Mouse (Mus musculus) heart, embryonic 14.5 days (tissue): ENCODE measurements around the gene Lman2. TPM values are rescaled to one million over a fixed set of nuclear protein-coding genes. Genes with fewer than 3 reads are reported as not detected.

ENCODE experiments used
- ATAC-seq: fragments of 200-750 bp; cut with Nextera tagmentation; 2 replicates; pipeline ENCODE4 v1.8.0; 2017; ENCODE audit warnings: low read depth, moderate TSS enrichment; ENCODE audit not compliant: insufficient number of reproducible peaks, insufficient read depth, low FRiP score
- H3K27ac ChIP-seq, 2 experiments: fragments of 200-500 bp in 1 of 2; fragments of 300-500 bp in 1 of 2; sonication (generic) in 1 of 2; replicated peaks in 1 of 2; 2 replicates each; pipeline ENCODE4 v1.5.1; 2012 to 2014; ENCODE audit warnings: low read depth in 2 of 2, low read length in 2 of 2, control low read depth in 1 of 2, mild to moderate bottlenecking in 1 of 2, mixed read lengths in 1 of 2; ENCODE audit not compliant: control insufficient read depth in 1 of 2, insufficient read depth in 1 of 2
- H3K27me3 ChIP-seq: fragments of 300-500 bp; sonication (generic); 2 replicates; pipeline ENCODE4 v1.6.1; 2014; ENCODE audit warnings: mild to moderate bottlenecking, low read length, control low read depth; ENCODE audit not compliant: control insufficient read depth, insufficient read depth
- H3K36me3 ChIP-seq: fragments of 300-500 bp; sonication (generic); 2 replicates; pipeline ENCODE4 v1.6.1; 2014; ENCODE audit warnings: mild to moderate bottlenecking, control low read depth, low read length, mixed read lengths; ENCODE audit not compliant: control insufficient read depth, insufficient read depth
- H3K4me1 ChIP-seq, 2 experiments: fragments of 200-500 bp in 1 of 2; fragments of 300-500 bp in 1 of 2; sonication (generic) in 1 of 2; 2 replicates each; pipeline ENCODE4 v1.6.1; 2012 to 2014; ENCODE audit warnings: low read length in 2 of 2, control low read depth in 1 of 2, mixed read lengths in 1 of 2; ENCODE audit not compliant: control insufficient read depth in 2 of 2, insufficient read depth in 2 of 2
- H3K4me2 ChIP-seq: fragments of 300-500 bp; sonication (generic); 2 replicates; pipeline ENCODE4 v1.6.1; 2014; ENCODE audit warnings: mild to moderate bottlenecking, low read length
- H3K4me3 ChIP-seq, 2 experiments: fragments of 200-500 bp in 1 of 2; fragments of 300-500 bp in 1 of 2; sonication (generic) in 1 of 2; 2 replicates each; pipeline ENCODE4 v1.5.1; 2012 to 2014; ENCODE audit warnings: low read length in 2 of 2, mild to moderate bottlenecking in 2 of 2, control low read depth in 1 of 2, low read depth in 1 of 2, moderate library complexity in 1 of 2; ENCODE audit not compliant: control insufficient read depth in 1 of 2, insufficient read depth in 1 of 2
- H3K9ac ChIP-seq: fragments of 300-500 bp; sonication (generic); 2 replicates; pipeline ENCODE4 v1.6.1; 2014; ENCODE audit warnings: mild to moderate bottlenecking, low read length
- H3K9me3 ChIP-seq: fragments of 300-500 bp; sonication (generic); 2 replicates; pipeline ENCODE4 v1.6.1; 2016; ENCODE audit warnings: low read length, control low read depth; ENCODE audit not compliant: control insufficient read depth
- WGBS: fragments of 180-500 bp; shearing (Covaris S2); extraction: QIAGEN DNeasy Blood & Tissue Kit; methylation state at CpG from one replicate; pipeline ENCODE4 v1.1.7; 2014; 5-methylcytosine and 5-hydroxymethylcytosine counted together
- polyA plus RNA-seq: library from polyadenylated mRNA; unstranded; fragments of >200 nt; fragmentation: Nextera tagmentation; extraction: Ambion mirVana; gene quantifications from 2 replicates; pipeline ENCODE4 v1.2.1, GENCODE M21; 2014

Gene Lman2
- polyA plus RNA-seq, 1 experiment from 2014 or later: 73.6 TPM

- Histone ChIP-seq H3K4me2 (no peak overlapping the region), H3K4me3 (no peak overlapping the region), H3K36me3 (no peaks in the 10 kb centered on the region), H3K9ac (no peak overlapping the region), H3K4me1 (peaks cover 0 to 3% of the 10 kb centered on the region in 2 experiments; a peak in 1 of 4 replicates), H3K27me3 (peaks cover 36% of the 10 kb centered on the region), H3K9me3 (no peaks in the 10 kb centered on the region), H3K27ac (no peak overlapping the region)
- 17% methylated on average over 3 of the region's 3 CpGs for WGBS
- ATAC-seq: no peak
Observed at GRCm38 (mm10) chr13:55370234-55370633, 7.7 kb upstream of the Lman2 start.

- Histone ChIP-seq H3K9ac (no peak within 1 kb of the TSS), H3K4me2 (no peak within 1 kb of the TSS), H3K4me3 (no peak within 1 kb of the TSS), H3K27me3 (peaks cover 30% of the 10 kb centered on the region), H3K4me1 (peaks cover 0 to 3% of the 10 kb centered on the region in 2 experiments; a peak in 1 of 4 replicates), H3K36me3 (no peaks in the 10 kb centered on the region), H3K9me3 (no peaks in the 10 kb centered on the region), H3K27ac (no peak within 1 kb of the TSS)
- no peak for ATAC-seq
- WGBS: 51% methylated on average over 13 of the region's 13 CpGs
Observed at GRCm38 (mm10) chr13:55369531-55370114, 7.0 kb upstream of the Lman2 start, which contains the start of gene Rgs14. Gene Rgs14, plus strand, starts transcription at chr13:55369732.

GRCm38 (mm10) chr13:55368401-55368800, 5.8 kb upstream of the Lman2 start:
- Histone ChIP-seq H3K36me3 (no peaks in the 10 kb centered on the region), H3K9me3 (no peaks in the 10 kb centered on the region), H3K9ac (no peak overlapping the region), H3K4me1 (peaks cover 0 to 3% of the 10 kb centered on the region in 2 experiments; a peak in 1 of 4 replicates), H3K4me2 (no peak overlapping the region), H3K27me3 (peaks cover 21% of the 10 kb centered on the region), H3K27ac (no peak overlapping the region), H3K4me3 (no peak overlapping the region)
- 68% methylated on average over 7 of the region's 7 CpGs for whole genome bisulfite sequencing
- no peak for ATAC-seq

GRCm38 (mm10) chr13:55361974-55362452, 570 bp downstream of the Lman2 start:
- WGBS: 2% methylated on average over 32 of the region's 32 CpGs

GRCm38 (mm10) chr13:55361145-55361544, 1.4 kb downstream of the Lman2 start:
- peaks cover 3 to 13% of the 10 kb centered on the region in 2 experiments for H3K4me1 ChIP-seq
- H3K9me3 ChIP-seq: no peaks in the 10 kb centered on the region
- H3K27ac ChIP-seq: no peak overlapping the region
- H3K4me3 ChIP-seq: peak overlapping the region in 1 of 2 experiments; percentile 90; a peak in 2 of 4 replicates
- H3K9ac ChIP-seq: peak overlapping the region; percentile 94
- ATAC-seq: no peak
- peak overlapping the region; percentile 89 for H3K4me2 ChIP-seq
- no peaks in the 10 kb centered on the region for H3K27me3 ChIP-seq
- peaks cover 41% of the 10 kb centered on the region for H3K36me3 ChIP-seq

More at GRCm38 (mm10) chr13:55361974-55362452, 570 bp downstream of the Lman2 start:
- ATAC-seq: peak; percentile 7; the same call in 1 of the 2 replicates
- Histone ChIP-seq H3K4me3 (peak overlapping the region; percentile 90 to 95), H3K27ac (peak overlapping the region; percentile 82 to 95), H3K4me1 (peaks cover 3 to 13% of the 10 kb centered on the region in 2 experiments), H3K36me3 (peaks cover 36% of the 10 kb centered on the region), H3K9me3 (no peaks in the 10 kb centered on the region), H3K4me2 (peak overlapping the region; percentile 89), H3K27me3 (no peaks in the 10 kb centered on the region), H3K9ac (peak overlapping the region; percentile 94)

- H3K9me3 ChIP-seq: no peaks in the 10 kb centered on the region
- no peak for ATAC-seq
- H3K4me1 ChIP-seq: no peaks in the 10 kb centered on the region
- peak overlapping the region in 1 of 2 experiments; percentile 35; a peak in 3 of 4 replicates for H3K27ac ChIP-seq
- H3K36me3 ChIP-seq: peaks cover 81% of the 10 kb centered on the region
- H3K4me3 ChIP-seq: no peak overlapping the region
- 74% methylated on average over 11 of the region's 11 CpGs for WGBS
- no peak overlapping the region for H3K9ac ChIP-seq
- H3K4me2 ChIP-seq: no peak overlapping the region
- no peaks in the 10 kb centered on the region for H3K27me3 ChIP-seq
Observed at GRCm38 (mm10) chr13:55346745-55347144, 15.8 kb downstream of the Lman2 start.

GRCm38 (mm10) chr13:55344286-55344685, 18.3 kb downstream of the Lman2 start:
- H3K36me3 ChIP-seq: peaks cover 57% of the 10 kb centered on the region
- ATAC-seq: no peak
- no peak overlapping the region for H3K27ac ChIP-seq
- H3K4me1 ChIP-seq: no peaks in the 10 kb centered on the region
- 84% methylated on average over 7 of the region's 7 CpGs for WGBS
- no peak overlapping the region for H3K4me3 ChIP-seq
- no peak overlapping the region for H3K4me2 ChIP-seq
- H3K9me3 ChIP-seq: no peaks in the 10 kb centered on the region
- H3K27me3 ChIP-seq: no peaks in the 10 kb centered on the region
- no peak overlapping the region for H3K9ac ChIP-seq
